Mouse (Mus musculus) myocyte (in vitro differentiated cells): ENCODE results near the gene Dnajb12. TPM values are rescaled to one million over a fixed set of nuclear protein-coding genes. Genes with fewer than 3 reads are reported as not detected.

Experiments
- H3K27me3 ChIP-seq: one replicate; pipeline ENCODE4 v1.6.1; 2011; ENCODE audit not compliant: control insufficient read depth, insufficient read depth, insufficient read length
- H3K36me3 ChIP-seq: one replicate; pipeline ENCODE4 v1.6.1; 2011; ENCODE audit not compliant: control insufficient read depth, insufficient read depth
- H3K4me2 ChIP-seq: one replicate; pipeline ENCODE4 v1.6.1; 2011; ENCODE audit warnings: low read depth, control low read depth
- H3K4me3 ChIP-seq: one replicate; pipeline ENCODE4 v1.5.1; 2011; ENCODE audit warnings: mild to moderate bottlenecking, control low read depth, moderate library complexity
- H3K79me2 ChIP-seq: one replicate; pipeline ENCODE4 v1.6.1; 2011; ENCODE audit not compliant: control insufficient read depth, insufficient read depth
- H3ac ChIP-seq: one replicate; pipeline ENCODE4 v1.6.1; 2011; ENCODE audit not compliant: control insufficient read depth, insufficient read length
- CEBPB ChIP-seq: IDR thresholded peaks from 2 replicates; pipeline ENCODE4 v1.6.1; 2011; ENCODE audit warnings: mild to moderate bottlenecking, moderate library complexity; ENCODE audit not compliant: poor library complexity, insufficient read depth, severe bottlenecking
- E2F4 ChIP-seq: IDR thresholded peaks from one replicate; pipeline ENCODE4 v1.6.1; 2011; ENCODE audit warnings: mild to moderate bottlenecking, control low read depth, moderate library complexity; ENCODE audit not compliant: insufficient read depth
- MAX ChIP-seq: IDR thresholded peaks from one replicate; pipeline ENCODE4 v1.6.1; 2011; ENCODE audit warnings: low read depth, mild to moderate bottlenecking, control low read depth
- MYOD1 ChIP-seq, 3 experiments: IDR thresholded peaks; one replicate each; pipeline ENCODE4 v1.6.1; 2011; ENCODE audit warnings: control low read depth in 2 of 3, low read depth in 2 of 3, mild to moderate bottlenecking in 2 of 3, moderate library complexity in 1 of 3; ENCODE audit not compliant: insufficient read length in 2 of 3, control insufficient read depth in 1 of 3
- MYOG ChIP-seq, 3 experiments: IDR thresholded peaks; one replicate each; pipeline ENCODE4 v1.6.1; 2011; ENCODE audit warnings: control low read depth in 2 of 3, low read depth in 2 of 3, mild to moderate bottlenecking in 2 of 3; ENCODE audit not compliant: insufficient read length in 2 of 3, control insufficient read depth in 1 of 3, insufficient read depth in 1 of 3
- POLR2A ChIP-seq: IDR thresholded peaks from one replicate; pipeline ENCODE4 v1.6.1; 2011; ENCODE audit warnings: low read depth, mild to moderate bottlenecking, control low read depth, moderate library complexity; ENCODE audit not compliant: insufficient read length
- POLR2AphosphoS2 ChIP-seq: IDR thresholded peaks from one replicate; pipeline ENCODE4 v1.6.1; 2011; ENCODE audit warnings: low read depth, control low read depth; ENCODE audit not compliant: insufficient read length
- REST ChIP-seq: IDR thresholded peaks from one replicate; pipeline ENCODE4 v1.6.1; 2011; ENCODE audit warnings: mild to moderate bottlenecking, control low read depth, moderate library complexity; ENCODE audit not compliant: insufficient read depth, insufficient read length
- SRF ChIP-seq: IDR thresholded peaks from one replicate; pipeline ENCODE4 v1.6.1; 2011; ENCODE audit warnings: low read depth; ENCODE audit not compliant: control insufficient read depth, insufficient read length
- TCF12 ChIP-seq: IDR thresholded peaks from one replicate; pipeline ENCODE4 v1.6.1; 2011; ENCODE audit warnings: mild to moderate bottlenecking, control low read depth; ENCODE audit not compliant: poor library complexity, insufficient read depth, severe bottlenecking
- TCF3 ChIP-seq: IDR thresholded peaks from one replicate; pipeline ENCODE4 v1.6.1; 2011; ENCODE audit warnings: low read depth, control low read depth; ENCODE audit not compliant: insufficient read length
- USF1 ChIP-seq: IDR thresholded peaks from one replicate; pipeline ENCODE4 v1.6.1; 2011; ENCODE audit warnings: low read depth, mild to moderate bottlenecking, control low read depth, moderate library complexity
- polyA plus RNA-seq: library from polyadenylated mRNA; unstranded; fragments of >200 nt; fragmentation: generic; extraction: Trizol; gene quantifications from one replicate; pipeline ENCODE4 v1.2.1, GENCODE M21; 2012; ENCODE audit warnings: missing spikeins

Gene Dnajb12
- polyA plus RNA-seq, 1 experiment: 45.2 TPM

- Histone ChIP-seq H3K4me3 (no peak overlapping the region), H3K36me3 (peaks cover 17% of the 10 kb centered on the region), H3ac (no peak overlapping the region), H3K79me2 (no peaks in the 10 kb centered on the region), H3K4me2 (no peak overlapping the region), H3K27me3 (no peaks in the 10 kb centered on the region)
- TF ChIP-seq POLR2A: no peak
- TF ChIP-seq MYOD1 (IDR thresholded peaks at IDR 0.05; ENCODE audit: control insufficient read depth in 1 of 3, insufficient read length in 2 of 3, low read depth in 2 of 3): no peak
- no peak for TF ChIP-seq MYOG (IDR thresholded peaks at IDR 0.05; ENCODE audit: control insufficient read depth in 1 of 3, insufficient read depth in 1 of 3, insufficient read length in 2 of 3, low read depth in 2 of 3)
- no peak for TF ChIP-seq TCF12
- TF ChIP-seq TCF3: no peak
- no peak for TF ChIP-seq CEBPB
- no peak for TF ChIP-seq USF1
- no peak for TF ChIP-seq E2F4
- TF ChIP-seq REST: no peak
- TF ChIP-seq MAX: no peak
- no peak for TF ChIP-seq SRF
- TF ChIP-seq POLR2AphosphoS2: no peak
Measured at GRCm38 (mm10) chr10:59841434-59841833, 37.9 kb upstream of the Dnajb12 start.

- Histone ChIP-seq H3K27me3 (no peaks in the 10 kb centered on the region), H3K4me2 (no peak overlapping the region), H3ac (no peak overlapping the region), H3K36me3 (peaks cover 24% of the 10 kb centered on the region), H3K4me3 (no peak overlapping the region), H3K79me2 (no peaks in the 10 kb centered on the region)
- TF ChIP-seq TCF3: no peak
- no peak for TF ChIP-seq POLR2AphosphoS2
- no peak for TF ChIP-seq SRF
- no peak for TF ChIP-seq REST
- no peak for TF ChIP-seq POLR2A
- TF ChIP-seq MYOD1 (IDR thresholded peaks at IDR 0.05; ENCODE audit: control insufficient read depth in 1 of 3, insufficient read length in 2 of 3, low read depth in 2 of 3): no peak
Measured at GRCm38 (mm10) chr10:59843125-59843524, 36.2 kb upstream of the Dnajb12 start.

- Histone ChIP-seq H3K4me2 (no peak overlapping the region), H3K79me2 (no peaks in the 10 kb centered on the region), H3K27me3 (no peaks in the 10 kb centered on the region), H3K4me3 (no peak overlapping the region), H3K36me3 (peaks cover 28% of the 10 kb centered on the region), H3ac (no peak overlapping the region)
- TF ChIP-seq USF1: no peak
- TF ChIP-seq MYOG (IDR thresholded peaks at IDR 0.05; ENCODE audit: control insufficient read depth in 1 of 3, insufficient read depth in 1 of 3, insufficient read length in 2 of 3, low read depth in 2 of 3): no peak
- no peak for TF ChIP-seq REST
- no peak for TF ChIP-seq TCF12
- TF ChIP-seq POLR2AphosphoS2: no peak
- TF ChIP-seq TCF3: no peak
- no peak for TF ChIP-seq CEBPB
- no peak for TF ChIP-seq MYOD1 (IDR thresholded peaks at IDR 0.05; ENCODE audit: control insufficient read depth in 1 of 3, insufficient read length in 2 of 3, low read depth in 2 of 3)
- TF ChIP-seq MAX: no peak
- no peak for TF ChIP-seq POLR2A
- TF ChIP-seq SRF: no peak
- no peak for TF ChIP-seq E2F4
Measured at GRCm38 (mm10) chr10:59844686-59845085, 34.7 kb upstream of the Dnajb12 start.

- no peak for TF ChIP-seq TCF3
- no peak for TF ChIP-seq E2F4
- no peak for TF ChIP-seq SRF
- TF ChIP-seq REST: no peak
- no peak for TF ChIP-seq POLR2AphosphoS2
- TF ChIP-seq MYOG (IDR thresholded peaks at IDR 0.05; ENCODE audit: control insufficient read depth in 1 of 3, insufficient read depth in 1 of 3, insufficient read length in 2 of 3, low read depth in 2 of 3): no peak
- no peak for TF ChIP-seq CEBPB
Measured at GRCm38 (mm10) chr10:59846416-59846815, 32.9 kb upstream of the Dnajb12 start.

GRCm38 (mm10) chr10:59848079-59848877 lies 31.1 kb upstream of the Dnajb12 start:
- H3K27me3 ChIP-seq: no peaks in the 10 kb centered on the region
- H3ac ChIP-seq: no peak overlapping the region
- no peak overlapping the region for H3K4me3 ChIP-seq
- TF ChIP-seq SRF: no peak
- TF ChIP-seq TCF3: no peak
- no peak for TF ChIP-seq POLR2A
- TF ChIP-seq REST: no peak
- no peak for TF ChIP-seq POLR2AphosphoS2
- no peak for TF ChIP-seq TCF12
- TF ChIP-seq E2F4: no peak
- TF ChIP-seq MYOD1 (IDR thresholded peaks at IDR 0.05; ENCODE audit: control insufficient read depth in 1 of 3, insufficient read length in 2 of 3, low read depth in 2 of 3): no peak
- no peak for TF ChIP-seq MAX
- no peak for TF ChIP-seq USF1
- no peak for TF ChIP-seq CEBPB
- TF ChIP-seq MYOG (IDR thresholded peaks at IDR 0.05; ENCODE audit: control insufficient read depth in 1 of 3, insufficient read depth in 1 of 3, insufficient read length in 2 of 3, low read depth in 2 of 3): no peak
- peaks cover 18% of the 10 kb centered on the region for H3K36me3 ChIP-seq
- no peaks in the 10 kb centered on the region for H3K79me2 ChIP-seq
- H3K4me2 ChIP-seq: no peak overlapping the region

More at GRCm38 (mm10) chr10:59846416-59846815, 32.9 kb upstream of the Dnajb12 start:
- Histone ChIP-seq H3K27me3 (no peaks in the 10 kb centered on the region), H3K4me3 (no peak overlapping the region), H3K36me3 (peaks cover 25% of the 10 kb centered on the region), H3K4me2 (no peak overlapping the region), H3K79me2 (no peaks in the 10 kb centered on the region), H3ac (no peak overlapping the region)
